Mouse (Mus musculus) macrophage (primary cell): ENCODE measurements at regions not wholly inside any gene's neighbourhood (a gene's known extent, or its start where the extent isn't known, plus 50 kb on each side); places are given as distances from the start of the nearest gene placed in this dataset.

Experiments
- H3K27ac ChIP-seq: fragments of 350-480 bp; formaldehyde crosslinking; 2 replicates; pipeline ENCODE4 v1.9.0; 2021
- H3K36me3 ChIP-seq: fragments of 350-480 bp; formaldehyde crosslinking; 2 replicates; pipeline ENCODE4 v1.9.0; 2021; ENCODE audit errors: inconsistent target
- H3K4me3 ChIP-seq: fragments of 350-480 bp; formaldehyde crosslinking; 2 replicates; pipeline ENCODE4 v1.9.0; 2021; ENCODE audit errors: inconsistent target
- H3K79me2 ChIP-seq: fragments of 350-480 bp; formaldehyde crosslinking; 2 replicates; pipeline ENCODE4 v1.9.0; 2021; ENCODE audit errors: inconsistent target
- whole genome bisulfite sequencing: methylation state at CpG from one replicate; pipeline ENCODE4 v1.1.7; 2026; ENCODE audit warnings: inconsistent platforms; ENCODE audit not compliant: missing documents; 5-methylcytosine and 5-hydroxymethylcytosine counted together

GRCm38 (mm10) chr1:184275396-184275795 is 241.3 kb upstream of the 1700056E22Rik start:
- Histone ChIP-seq H3K36me3 (no peaks in the 10 kb centered on the region), H3K4me3 (no peak overlapping the region), H3K27ac (no peak overlapping the region), H3K79me2 (no peaks in the 10 kb centered on the region)
- 94% methylated on average over 3 of the region's 3 CpGs for WGBS

- Histone ChIP-seq H3K4me3 (no peak overlapping the region), H3K79me2 (no peaks in the 10 kb centered on the region), H3K36me3 (no peaks in the 10 kb centered on the region), H3K27ac (no peak overlapping the region)
- WGBS, result 24% methylated on average over 6 of the region's 6 CpGs
Observed at GRCm38 (mm10) chr1:184274704-184275103, 240.6 kb upstream of the 1700056E22Rik start.

GRCm38 (mm10) chr1:184273722-184274121 is 239.6 kb upstream of the 1700056E22Rik start:
- Histone ChIP-seq H3K27ac (no peak overlapping the region), H3K79me2 (no peaks in the 10 kb centered on the region), H3K4me3 (no peak overlapping the region), H3K36me3 (no peaks in the 10 kb centered on the region)
- WGBS, result 88% methylated on average over 1 of the region's 1 CpGs

- Histone ChIP-seq H3K36me3 (no peaks in the 10 kb centered on the region), H3K79me2 (no peaks in the 10 kb centered on the region), H3K27ac (no peak overlapping the region), H3K4me3 (no peak overlapping the region)
- WGBS, result 88% methylated on average over 8 of the region's 8 CpGs
Observed at GRCm38 (mm10) chr1:184271254-184271653, 237.2 kb upstream of the 1700056E22Rik start.

- no peaks in the 10 kb centered on the region for H3K79me2 ChIP-seq
- WGBS, result 14% methylated on average over 8 of the region's 8 CpGs
- no peak overlapping the region for H3K4me3 ChIP-seq
- H3K36me3 ChIP-seq, result no peaks in the 10 kb centered on the region
- no peak overlapping the region for H3K27ac ChIP-seq
Observed at GRCm38 (mm10) chr1:184266051-184266450, 231.9 kb upstream of the 1700056E22Rik start.

- H3K4me3 ChIP-seq, result no peak overlapping the region
- no peaks in the 10 kb centered on the region for H3K36me3 ChIP-seq
- H3K79me2 ChIP-seq, result no peaks in the 10 kb centered on the region
- no peak overlapping the region for H3K27ac ChIP-seq
- 71% methylated on average over 2 of the region's 2 CpGs for WGBS
Observed at GRCm38 (mm10) chr1:184262975-184263374, 228.9 kb upstream of the 1700056E22Rik start.

GRCm38 (mm10) chr1:184261385-184261727 is 227.3 kb upstream of the 1700056E22Rik start:
- Histone ChIP-seq H3K4me3 (no peak overlapping the region), H3K36me3 (no peaks in the 10 kb centered on the region), H3K79me2 (no peaks in the 10 kb centered on the region), H3K27ac (no peak overlapping the region)
- 96% methylated on average over 6 of the region's 6 CpGs for WGBS

GRCm38 (mm10) chr1:184260722-184261384 is 226.8 kb upstream of the 1700056E22Rik start:
- Histone ChIP-seq H3K79me2 (no peaks in the 10 kb centered on the region), H3K4me3 (no peak overlapping the region), H3K36me3 (no peaks in the 10 kb centered on the region), H3K27ac (no peak overlapping the region)
- 84% methylated on average over 5 of the region's 6 CpGs for WGBS

- H3K4me3 ChIP-seq, result no peak overlapping the region
- H3K27ac ChIP-seq, result no peak overlapping the region
- H3K36me3 ChIP-seq, result no peaks in the 10 kb centered on the region
- H3K79me2 ChIP-seq, result no peaks in the 10 kb centered on the region
- WGBS, result 68% methylated on average over 9 of the region's 9 CpGs
Observed at GRCm38 (mm10) chr1:184259853-184260252, 225.8 kb upstream of the 1700056E22Rik start.

GRCm38 (mm10) chr1:184257356-184257755 is 223.3 kb upstream of the 1700056E22Rik start:
- 100% methylated on average over 6 of the region's 6 CpGs for WGBS
- H3K79me2 ChIP-seq, result no peaks in the 10 kb centered on the region
- H3K27ac ChIP-seq, result no peak overlapping the region
- H3K4me3 ChIP-seq, result no peak overlapping the region
- H3K36me3 ChIP-seq, result no peaks in the 10 kb centered on the region

- Histone ChIP-seq H3K79me2 (no peaks in the 10 kb centered on the region), H3K27ac (no peak overlapping the region), H3K36me3 (no peaks in the 10 kb centered on the region), H3K4me3 (no peak overlapping the region)
- WGBS, result 92% methylated on average over 4 of the region's 4 CpGs
Observed at GRCm38 (mm10) chr1:184254951-184255350, 220.8 kb upstream of the 1700056E22Rik start.

GRCm38 (mm10) chr1:184244730-184245488 is 210.8 kb upstream of the 1700056E22Rik start:
- H3K36me3 ChIP-seq, result no peaks in the 10 kb centered on the region
- H3K4me3 ChIP-seq, result no peak overlapping the region
- WGBS, result 93% methylated on average over 23 of the region's 23 CpGs
- H3K79me2 ChIP-seq, result no peaks in the 10 kb centered on the region
- H3K27ac ChIP-seq, result no peak overlapping the region

- no peaks in the 10 kb centered on the region for H3K79me2 ChIP-seq
- H3K36me3 ChIP-seq, result no peaks in the 10 kb centered on the region
- H3K27ac ChIP-seq, result no peak overlapping the region
- H3K4me3 ChIP-seq, result no peak overlapping the region
- 98% methylated on average over 9 of the region's 9 CpGs for WGBS
Observed at GRCm38 (mm10) chr1:184244296-184244695, 210.2 kb upstream of the 1700056E22Rik start.

GRCm38 (mm10) chr1:184241846-184242245 is 207.7 kb upstream of the 1700056E22Rik start:
- H3K27ac ChIP-seq, result no peak overlapping the region
- no peaks in the 10 kb centered on the region for H3K79me2 ChIP-seq
- no peak overlapping the region for H3K4me3 ChIP-seq
- no peaks in the 10 kb centered on the region for H3K36me3 ChIP-seq
- 75% methylated on average over 4 of the region's 4 CpGs for WGBS

GRCm38 (mm10) chr1:184235131-184235983 is 201.3 kb upstream of the 1700056E22Rik start:
- no peaks in the 10 kb centered on the region for H3K36me3 ChIP-seq
- H3K4me3 ChIP-seq, result no peak overlapping the region
- 22% methylated on average over 24 of the region's 25 CpGs for WGBS
- H3K79me2 ChIP-seq, result no peaks in the 10 kb centered on the region
- H3K27ac ChIP-seq, result no peak overlapping the region
